Mouse (Mus musculus): ENCODE results near the gene Syt2. TPM values are rescaled to one million over a fixed set of nuclear protein-coding genes. Genes with fewer than 3 reads are reported as not detected.

Syt2 gene
- polyA plus RNA-seq, 1 experiment from 2014 or later: 4.1 TPM

DNA sequence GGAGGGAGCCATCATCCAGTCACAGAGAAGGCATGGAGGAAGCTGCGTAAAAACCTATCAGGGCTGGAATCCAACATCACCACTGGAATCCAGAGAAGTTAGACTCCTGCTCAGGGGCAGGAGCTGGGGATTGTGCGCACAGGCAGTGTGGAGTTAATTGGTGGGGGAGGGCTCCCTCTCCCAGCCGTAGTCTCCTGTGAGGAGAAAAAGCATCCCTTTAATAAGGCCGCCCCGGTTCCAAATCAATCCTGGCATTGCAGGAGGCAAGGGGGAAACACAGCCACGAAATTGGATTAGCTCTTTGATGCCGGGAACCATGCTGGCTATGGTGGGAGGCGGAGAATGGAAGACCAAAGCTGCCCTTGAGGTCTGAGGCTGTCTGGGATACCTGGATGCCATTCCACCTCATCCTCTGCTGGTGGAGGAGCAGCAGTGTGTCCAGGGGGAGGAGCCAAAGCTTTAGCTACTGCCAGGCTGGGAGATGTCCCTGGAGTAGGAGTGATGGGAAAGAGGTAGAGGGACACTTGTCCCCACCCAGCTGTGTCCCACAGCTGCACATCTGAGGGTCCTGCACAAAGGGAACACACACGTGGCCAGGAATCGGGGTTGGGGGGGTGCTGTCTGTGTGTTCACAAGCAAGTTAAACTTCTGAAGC is 7.3 kb downstream of the Syt2 start:
- Histone ChIP-seq H3K36me3 (ENCODE audit: control insufficient read depth, insufficient read depth, low read length) (no peaks in the 10 kb centered on the region), H3K9me3 (replicated peaks; ENCODE audit: control insufficient read depth, low read length, poor library complexity, severe bottlenecking) (no peaks in the 10 kb centered on the region), H3K27ac (ENCODE audit: low read length) (no peak overlapping the region), H3K4me1 (ENCODE audit: control insufficient read depth, insufficient read depth, low read length) (peaks cover 20% of the 10 kb centered on the region), H3K27me3 (ENCODE audit: control insufficient read depth, insufficient read depth, low read depth, low read length) (peaks cover 2% of the 10 kb centered on the region), H3K4me2 (ENCODE audit: low read length) (peak overlapping the region; percentile 10; the same call in 1 of the 2 replicates), H3K4me3 (ENCODE audit: low read depth, low read length) (no peak overlapping the region), H3K9ac (ENCODE audit: low read depth, low read length) (0 out of 2 replicates have a peak overlapping the region, but pooled peaks have one; percentile 10)
- peak; percentile 61; the same call in 1 of the 2 replicates for ATAC-seq
- WGBS: 9% methylated on average over 10 of the region's 10 CpGs

GRCm38 (mm10) chr1:134658841-134659240 is 12.4 kb downstream of the Syt2 start:
- H3K27ac ChIP-seq (ENCODE audit: low read length): no peak overlapping the region
- H3K27me3 ChIP-seq (ENCODE audit: control insufficient read depth, insufficient read depth, low read depth, low read length): no peaks in the 10 kb centered on the region
- no peak overlapping the region for H3K9ac ChIP-seq (ENCODE audit: low read depth, low read length)
- H3K4me3 ChIP-seq (ENCODE audit: low read depth, low read length): no peak overlapping the region
- no peaks in the 10 kb centered on the region for H3K36me3 ChIP-seq (ENCODE audit: control insufficient read depth, insufficient read depth, low read length)
- H3K4me2 ChIP-seq (ENCODE audit: low read length): no peak overlapping the region
- no peaks in the 10 kb centered on the region for H3K9me3 ChIP-seq (replicated peaks; ENCODE audit: control insufficient read depth, low read length, poor library complexity, severe bottlenecking)
- ATAC-seq: no peak
- H3K4me1 ChIP-seq (ENCODE audit: control insufficient read depth, insufficient read depth, low read length): peaks cover 4% of the 10 kb centered on the region
- WGBS: 64% methylated on average over 7 of the region's 7 CpGs

GRCm38 (mm10) chr1:134660163-134660562 is 13.7 kb downstream of the Syt2 start:
- no peak for ATAC-seq
- no peaks in the 10 kb centered on the region for H3K9me3 ChIP-seq (replicated peaks; ENCODE audit: control insufficient read depth, low read length, poor library complexity, severe bottlenecking)
- no peak overlapping the region for H3K9ac ChIP-seq (ENCODE audit: low read depth, low read length)
- H3K27ac ChIP-seq (ENCODE audit: low read length): no peak overlapping the region
- 68% methylated on average over 7 of the region's 7 CpGs for WGBS
- no peaks in the 10 kb centered on the region for H3K27me3 ChIP-seq (ENCODE audit: control insufficient read depth, insufficient read depth, low read depth, low read length)
- no peaks in the 10 kb centered on the region for H3K36me3 ChIP-seq (ENCODE audit: control insufficient read depth, insufficient read depth, low read length)
- no peak overlapping the region for H3K4me3 ChIP-seq (ENCODE audit: low read depth, low read length)
- no peak overlapping the region for H3K4me2 ChIP-seq (ENCODE audit: low read length)
- no peaks in the 10 kb centered on the region for H3K4me1 ChIP-seq (ENCODE audit: control insufficient read depth, insufficient read depth, low read length)

- Histone ChIP-seq H3K4me2 (ENCODE audit: low read length) (no peak overlapping the region), H3K27me3 (ENCODE audit: control insufficient read depth, insufficient read depth, low read depth, low read length) (no peaks in the 10 kb centered on the region), H3K4me1 (ENCODE audit: control insufficient read depth, insufficient read depth, low read length) (no peaks in the 10 kb centered on the region), H3K9me3 (replicated peaks; ENCODE audit: control insufficient read depth, low read length, poor library complexity, severe bottlenecking) (no peaks in the 10 kb centered on the region), H3K4me3 (ENCODE audit: low read depth, low read length) (no peak overlapping the region), H3K9ac (ENCODE audit: low read depth, low read length) (no peak overlapping the region), H3K36me3 (ENCODE audit: control insufficient read depth, insufficient read depth, low read length) (no peaks in the 10 kb centered on the region), H3K27ac (ENCODE audit: low read length) (no peak overlapping the region)
- ATAC-seq: no peak
- WGBS: 83% methylated on average over 10 of the region's 10 CpGs
Observed at GRCm38 (mm10) chr1:134671234-134672070, 25.0 kb downstream of the Syt2 start.

- Histone ChIP-seq H3K4me3 (ENCODE audit: low read depth, low read length) (no peak overlapping the region), H3K4me2 (ENCODE audit: low read length) (no peak overlapping the region), H3K27me3 (ENCODE audit: control insufficient read depth, insufficient read depth, low read depth, low read length) (no peaks in the 10 kb centered on the region), H3K9me3 (replicated peaks; ENCODE audit: control insufficient read depth, low read length, poor library complexity, severe bottlenecking) (no peaks in the 10 kb centered on the region), H3K4me1 (ENCODE audit: control insufficient read depth, insufficient read depth, low read length) (no peaks in the 10 kb centered on the region), H3K36me3 (ENCODE audit: control insufficient read depth, insufficient read depth, low read length) (no peaks in the 10 kb centered on the region), H3K27ac (ENCODE audit: low read length) (no peak overlapping the region), H3K9ac (ENCODE audit: low read depth, low read length) (no peak overlapping the region)
- WGBS: 43% methylated on average over 1 of the region's 1 CpGs
- ATAC-seq: no peak
Observed at GRCm38 (mm10) chr1:134674312-134674711, 27.8 kb downstream of the Syt2 start.

DNA sequence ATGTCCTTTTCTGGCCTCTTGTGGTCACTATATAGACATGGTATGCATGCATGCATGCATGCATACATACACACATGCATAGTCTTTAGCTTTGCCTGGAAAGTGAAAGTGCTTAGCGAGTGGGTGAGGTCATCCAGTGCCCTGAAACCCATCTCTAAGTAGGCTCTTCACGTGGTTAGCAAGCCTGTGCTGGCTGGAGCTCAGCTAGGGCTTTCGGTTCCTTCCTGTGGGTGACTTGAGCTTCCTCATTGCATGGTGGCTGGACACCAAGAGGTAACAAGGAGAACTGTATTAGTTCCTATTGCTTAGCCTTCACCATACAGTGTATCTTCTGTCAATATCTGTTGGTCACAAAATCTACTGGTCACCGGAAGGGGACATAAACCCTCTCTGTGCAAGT is 33.0 kb downstream of the Syt2 start:
- Histone ChIP-seq H3K9ac (ENCODE audit: low read depth, low read length) (no peak overlapping the region), H3K4me3 (ENCODE audit: low read depth, low read length) (no peak overlapping the region), H3K4me2 (ENCODE audit: low read length) (no peak overlapping the region), H3K27me3 (ENCODE audit: control insufficient read depth, insufficient read depth, low read depth, low read length) (no peaks in the 10 kb centered on the region), H3K9me3 (replicated peaks; ENCODE audit: control insufficient read depth, low read length, poor library complexity, severe bottlenecking) (no peaks in the 10 kb centered on the region), H3K36me3 (ENCODE audit: control insufficient read depth, insufficient read depth, low read length) (no peaks in the 10 kb centered on the region), H3K4me1 (ENCODE audit: control insufficient read depth, insufficient read depth, low read length) (0 out of 2 replicates have a peak, but pooled peaks cover 2% of the 10 kb centered on the region), H3K27ac (ENCODE audit: low read length) (no peak overlapping the region)
- no peak for ATAC-seq
- 81% methylated on average over 4 of the region's 4 CpGs for WGBS

GRCm38 (mm10) chr1:134680617-134681016 is 34.1 kb downstream of the Syt2 start:
- no peaks in the 10 kb centered on the region for H3K9me3 ChIP-seq (replicated peaks; ENCODE audit: control insufficient read depth, low read length, poor library complexity, severe bottlenecking)
- WGBS: 28% methylated on average over 6 of the region's 6 CpGs
- no peak for ATAC-seq
- H3K4me3 ChIP-seq (ENCODE audit: low read depth, low read length): no peak overlapping the region
- H3K9ac ChIP-seq (ENCODE audit: low read depth, low read length): no peak overlapping the region
- H3K27me3 ChIP-seq (ENCODE audit: control insufficient read depth, insufficient read depth, low read depth, low read length): no peaks in the 10 kb centered on the region
- 0 out of 2 replicates have a peak, but pooled peaks cover 2% of the 10 kb centered on the region for H3K4me1 ChIP-seq (ENCODE audit: control insufficient read depth, insufficient read depth, low read length)
- no peak overlapping the region for H3K4me2 ChIP-seq (ENCODE audit: low read length)
- no peak overlapping the region for H3K27ac ChIP-seq (ENCODE audit: low read length)
- no peaks in the 10 kb centered on the region for H3K36me3 ChIP-seq (ENCODE audit: control insufficient read depth, insufficient read depth, low read length)

- H3K36me3 ChIP-seq (ENCODE audit: control insufficient read depth, insufficient read depth, low read length): no peaks in the 10 kb centered on the region
- peak; percentile 56; the same call in 1 of the 2 replicates for ATAC-seq
- no peak overlapping the region for H3K9ac ChIP-seq (ENCODE audit: low read depth, low read length)
- H3K9me3 ChIP-seq (replicated peaks; ENCODE audit: control insufficient read depth, low read length, poor library complexity, severe bottlenecking): no peaks in the 10 kb centered on the region
- no peak overlapping the region for H3K27ac ChIP-seq (ENCODE audit: low read length)
- no peaks in the 10 kb centered on the region; the same call in 1 of the 2 replicates for H3K27me3 ChIP-seq (ENCODE audit: control insufficient read depth, insufficient read depth, low read depth, low read length)
- no peak overlapping the region for H3K4me2 ChIP-seq (ENCODE audit: low read length)
- H3K4me3 ChIP-seq (ENCODE audit: low read depth, low read length): no peak overlapping the region
- WGBS: 50% methylated on average over 9 of the region's 9 CpGs
- H3K4me1 ChIP-seq (ENCODE audit: control insufficient read depth, insufficient read depth, low read length): 0 out of 2 replicates have a peak, but pooled peaks cover 2% of the 10 kb centered on the region
Observed at GRCm38 (mm10) chr1:134682460-134682859, 36.0 kb downstream of the Syt2 start.
